Mouse (Mus musculus) limb, embryonic 13.5 days (tissue): ENCODE data around the gene Lin28a. TPM values are rescaled to one million over a fixed set of nuclear protein-coding genes. Genes with fewer than 3 reads are reported as not detected.

Source experiments
- ATAC-seq: fragments of 200-750 bp; cut with Nextera tagmentation; 2 replicates; pipeline ENCODE4 v1.8.0; 2017; ENCODE audit warnings: low read depth, moderate number of reproducible peaks, moderate TSS enrichment; ENCODE audit not compliant: low FRiP score
- H3K27ac ChIP-seq: fragments of 300-500 bp; sonication (generic); 2 replicates; pipeline ENCODE4 v1.5.1; 2015; ENCODE audit warnings: inconsistent platforms, mild to moderate bottlenecking, moderate library complexity
- H3K27me3 ChIP-seq: fragments of 300-500 bp; sonication (generic); 2 replicates; pipeline ENCODE4 v1.6.1; 2015; ENCODE audit warnings: mild to moderate bottlenecking, inconsistent platforms
- H3K36me3 ChIP-seq: fragments of 300-500 bp; sonication (generic); 2 replicates; pipeline ENCODE4 v1.6.1; 2015; ENCODE audit warnings: inconsistent platforms, mild to moderate bottlenecking, moderate library complexity
- H3K4me1 ChIP-seq: fragments of 300-500 bp; sonication (generic); 2 replicates; pipeline ENCODE4 v1.6.1; 2015; ENCODE audit warnings: inconsistent platforms
- H3K4me2 ChIP-seq: fragments of 300-500 bp; sonication (generic); replicated peaks from 2 replicates; pipeline ENCODE4 v1.6.1; 2015; ENCODE audit warnings: inconsistent platforms, mild to moderate bottlenecking, moderate library complexity
- H3K4me3 ChIP-seq: fragments of 300-500 bp; sonication (generic); 2 replicates; pipeline ENCODE4 v1.5.1; 2015; ENCODE audit warnings: moderate library complexity, mild to moderate bottlenecking, inconsistent platforms
- H3K9ac ChIP-seq: fragments of 300-500 bp; sonication (generic); 2 replicates; pipeline ENCODE4 v1.6.1; 2015; ENCODE audit warnings: mild to moderate bottlenecking, inconsistent platforms
- H3K9me3 ChIP-seq: fragments of 300-500 bp; sonication (generic); 2 replicates; pipeline ENCODE4 v1.6.1; 2016; ENCODE audit warnings: inconsistent platforms
- WGBS: fragments of 180-500 bp; shearing (Covaris S2); methylation state at CpG from one replicate; pipeline ENCODE4 v1.1.7; 2015; 5-methylcytosine and 5-hydroxymethylcytosine counted together
- polyA plus RNA-seq: library from polyadenylated mRNA; unstranded; fragments of >200 nt; fragmentation: Nextera tagmentation; extraction: Ambion mirVana; gene quantifications from 2 replicates; pipeline ENCODE4 v1.2.1, GENCODE M21; 2015

Gene Lin28a
- 0.14 and 0.38 TPM in 2 replicates for polyA plus RNA-seq

DNA sequence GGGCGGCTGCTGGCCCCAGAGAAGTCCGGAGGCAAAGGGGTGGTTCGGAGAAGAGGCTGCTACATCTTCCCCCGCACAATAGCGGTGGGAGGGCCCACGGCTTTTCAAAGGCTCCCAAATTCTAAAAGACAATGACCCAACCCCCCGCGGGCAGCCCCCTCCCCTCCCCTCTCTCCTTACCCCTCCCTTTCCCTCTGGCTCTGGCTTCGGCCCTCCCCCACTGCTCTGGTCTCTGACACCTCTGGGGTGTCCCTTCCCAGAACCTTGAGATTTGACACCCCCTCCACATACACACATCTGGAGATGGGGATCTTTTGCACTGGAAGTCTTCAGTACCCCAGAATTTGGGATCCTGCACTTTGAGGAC lies at the start of gene Lin28a:
Lin28a (minus strand) TSS at position 63 of the 367 bp plus-strand sequence.
- H3K4me1 ChIP-seq, result peaks cover 28% of the 10 kb centered on the region
- WGBS, result 0% methylated on average over 7 of the region's 9 CpGs
- H3K4me2 ChIP-seq, result peak within 1 kb of the TSS; percentile 60
- H3K4me3 ChIP-seq, result peak within 1 kb of the TSS; percentile 29
- no peak within 1 kb of the TSS for H3K9ac ChIP-seq
- no peaks in the 10 kb centered on the region for H3K36me3 ChIP-seq
- H3K9me3 ChIP-seq, result no peaks in the 10 kb centered on the region
- ATAC-seq, result no peak
- H3K27me3 ChIP-seq, result peaks cover 51% of the 10 kb centered on the region
- no peak within 1 kb of the TSS for H3K27ac ChIP-seq

DNA sequence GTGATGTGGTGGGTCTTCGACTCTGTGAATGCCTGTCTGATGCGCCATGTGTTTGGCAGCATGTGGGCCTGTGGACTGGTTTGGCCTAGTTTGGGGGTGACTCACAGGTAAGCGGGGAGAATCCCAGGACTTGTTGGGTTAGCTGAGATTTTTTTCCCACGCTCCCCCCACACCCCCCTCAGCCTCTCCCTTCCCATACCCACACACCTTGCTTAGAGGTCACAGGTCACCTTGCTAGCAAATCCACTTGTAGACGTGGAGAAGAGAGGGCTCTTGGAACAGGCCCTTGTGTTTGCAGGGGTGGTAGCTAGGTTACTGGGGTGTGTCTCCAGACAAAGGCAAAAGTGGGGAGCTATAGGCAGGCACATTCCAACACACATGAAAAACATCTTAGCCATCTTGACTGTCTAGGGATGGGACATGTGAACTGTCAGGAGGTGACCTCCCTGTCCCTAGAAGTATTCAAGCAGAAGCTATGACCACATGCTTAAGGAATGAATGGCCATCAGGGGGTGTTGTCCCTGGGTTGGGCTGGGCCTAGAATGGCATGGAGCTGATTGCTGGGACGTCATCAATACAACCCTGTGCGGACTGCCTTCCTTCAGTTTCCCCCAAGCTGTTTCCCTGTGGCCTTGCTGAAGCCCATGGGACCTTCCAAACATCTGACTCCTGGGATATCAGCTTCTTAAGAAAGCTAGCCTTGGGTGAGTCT lies 49.3 kb upstream of the Lin28a start:
- H3K4me1 ChIP-seq, result no peaks in the 10 kb centered on the region
- no peaks in the 10 kb centered on the region for H3K9me3 ChIP-seq
- H3K4me3 ChIP-seq, result no peak overlapping the region
- no peak overlapping the region for H3K27ac ChIP-seq
- H3K4me2 ChIP-seq, result no peak overlapping the region
- no peak for ATAC-seq
- 81% methylated on average over 7 of the region's 7 CpGs for WGBS
- H3K27me3 ChIP-seq, result peaks cover 35% of the 10 kb centered on the region
- H3K9ac ChIP-seq, result no peak overlapping the region
- H3K36me3 ChIP-seq, result no peaks in the 10 kb centered on the region

GRCm38 (mm10) chr4:134067383-134067782 lies 48.7 kb upstream of the Lin28a start:
- no peak overlapping the region for H3K4me2 ChIP-seq
- no peaks in the 10 kb centered on the region for H3K4me1 ChIP-seq
- H3K27me3 ChIP-seq, result peaks cover 36% of the 10 kb centered on the region
- H3K36me3 ChIP-seq, result no peaks in the 10 kb centered on the region
- no peak overlapping the region for H3K27ac ChIP-seq
- no peak overlapping the region for H3K9ac ChIP-seq
- WGBS, result 88% methylated on average over 8 of the region's 8 CpGs
- ATAC-seq, result no peak
- H3K9me3 ChIP-seq, result no peaks in the 10 kb centered on the region
- no peak overlapping the region for H3K4me3 ChIP-seq

GRCm38 (mm10) chr4:134065431-134066004 lies 46.9 kb upstream of the Lin28a start:
- 19% methylated on average over 23 of the region's 23 CpGs for whole genome bisulfite sequencing
- Histone ChIP-seq H3K9ac (0 out of 2 replicates have a peak overlapping the region, but pooled peaks have one; percentile 31), H3K27ac (no peak overlapping the region), H3K9me3 (no peaks in the 10 kb centered on the region), H3K4me2 (peak overlapping the region; percentile 25), H3K4me3 (0 out of 2 replicates have a peak overlapping the region, but pooled peaks have one; percentile 8), H3K36me3 (no peaks in the 10 kb centered on the region), H3K4me1 (no peaks in the 10 kb centered on the region), H3K27me3 (peaks cover 54% of the 10 kb centered on the region)
- ATAC-seq, result no peak

GRCm38 (mm10) chr4:134062561-134062960 lies 43.9 kb upstream of the Lin28a start:
- Histone ChIP-seq H3K36me3 (no peaks in the 10 kb centered on the region), H3K27me3 (peaks cover 70% of the 10 kb centered on the region), H3K27ac (no peak overlapping the region), H3K4me1 (no peaks in the 10 kb centered on the region), H3K4me3 (no peak overlapping the region), H3K9me3 (no peaks in the 10 kb centered on the region), H3K9ac (no peak overlapping the region), H3K4me2 (no peak overlapping the region)
- no peak for ATAC-seq
- 63% methylated on average over 8 of the region's 8 CpGs for WGBS

DNA sequence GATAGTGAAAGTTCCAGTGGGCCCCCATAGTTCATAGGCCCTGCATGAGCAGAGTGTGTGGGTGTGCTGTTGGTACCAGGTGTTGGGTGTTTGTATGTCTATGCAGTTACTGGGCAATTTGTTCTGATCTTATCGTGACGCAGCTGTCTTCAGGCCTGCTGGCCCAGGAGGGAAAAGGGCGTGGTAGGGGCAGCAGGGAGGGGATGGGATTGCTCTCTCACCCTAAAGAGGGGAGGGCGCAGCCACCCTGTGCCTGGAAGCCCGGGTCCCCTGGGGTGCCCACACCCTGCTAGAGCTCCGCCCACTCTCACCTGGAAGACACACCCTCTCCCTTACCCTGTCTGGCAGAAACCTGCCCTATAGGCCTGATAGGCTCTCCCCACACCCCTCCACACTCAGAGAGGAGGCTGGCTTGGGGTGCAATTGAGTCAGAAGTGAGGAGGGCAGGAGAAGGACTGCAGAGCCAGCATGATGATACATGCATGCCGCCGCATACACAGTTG lies 43.4 kb upstream of the Lin28a start:
- no peaks in the 10 kb centered on the region for H3K4me1 ChIP-seq
- 28% methylated on average over 8 of the region's 8 CpGs for WGBS
- ATAC-seq, result no peak
- H3K4me2 ChIP-seq, result no peak overlapping the region
- H3K9me3 ChIP-seq, result no peaks in the 10 kb centered on the region
- no peak overlapping the region for H3K4me3 ChIP-seq
- no peak overlapping the region for H3K9ac ChIP-seq
- no peak overlapping the region for H3K27ac ChIP-seq
- H3K27me3 ChIP-seq, result peaks cover 67% of the 10 kb centered on the region
- H3K36me3 ChIP-seq, result no peaks in the 10 kb centered on the region

- Histone ChIP-seq H3K27me3 (peaks cover 60% of the 10 kb centered on the region), H3K9me3 (no peaks in the 10 kb centered on the region), H3K4me3 (no peak overlapping the region), H3K27ac (no peak overlapping the region), H3K4me1 (no peaks in the 10 kb centered on the region), H3K36me3 (no peaks in the 10 kb centered on the region), H3K4me2 (no peak overlapping the region), H3K9ac (no peak overlapping the region)
- no peak for ATAC-seq
- 59% methylated on average over 18 of the region's 18 CpGs for WGBS
Measured at GRCm38 (mm10) chr4:134061166-134061830, 42.7 kb upstream of the Lin28a start.

DNA sequence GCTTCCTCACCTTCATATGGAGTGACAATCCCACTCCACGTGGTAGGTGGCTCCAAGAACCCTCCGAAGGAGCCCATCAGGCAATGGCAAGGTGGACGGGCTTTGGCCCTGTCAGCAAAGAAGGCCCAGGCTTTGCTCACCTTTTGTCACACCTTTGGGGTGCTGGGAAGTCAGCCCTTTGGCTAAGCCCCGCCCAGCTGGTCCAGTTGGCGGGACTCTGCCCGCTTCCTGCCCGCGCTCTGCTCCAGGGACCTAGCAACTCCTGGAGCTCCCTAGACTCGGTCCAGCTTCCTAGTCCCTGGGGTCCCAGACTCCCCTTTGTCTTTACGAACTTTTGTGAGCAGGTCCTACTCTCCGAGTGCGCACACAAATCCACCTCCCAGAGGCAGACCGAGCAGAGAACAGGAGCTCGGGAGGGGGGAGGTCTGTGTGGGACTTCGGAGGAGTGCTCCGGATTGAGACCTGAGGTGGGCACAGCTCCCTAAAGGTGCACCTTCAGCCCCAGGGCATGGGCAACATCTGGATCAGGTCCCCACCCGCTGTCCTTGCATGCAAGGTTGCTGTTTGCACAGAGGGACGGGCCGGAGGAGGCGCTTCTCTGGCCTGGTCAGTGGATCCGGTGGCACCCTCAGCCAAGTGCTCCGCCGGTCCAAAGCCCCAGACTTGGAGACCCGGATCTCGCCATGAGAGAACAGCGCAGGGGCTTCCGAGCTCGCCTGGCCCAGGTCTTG lies 41.7 kb upstream of the Lin28a start, which contains the start of gene Crybg2:
Crybg2 (plus strand) TSS at position 681 of the 731 bp plus-strand sequence.
- Histone ChIP-seq H3K4me1 (no peaks in the 10 kb centered on the region), H3K27ac (no peak within 1 kb of the TSS), H3K4me3 (no peak within 1 kb of the TSS), H3K4me2 (no peak within 1 kb of the TSS), H3K9me3 (no peaks in the 10 kb centered on the region), H3K36me3 (no peaks in the 10 kb centered on the region), H3K27me3 (peaks cover 52% of the 10 kb centered on the region), H3K9ac (0 out of 2 replicates have a peak within 1 kb of the TSS, but pooled peaks have one; percentile 31)
- ATAC-seq, result no peak
- WGBS, result 38% methylated on average over 28 of the region's 28 CpGs

GRCm38 (mm10) chr4:134058908-134059307 lies 40.3 kb upstream of the Lin28a start:
- no peaks in the 10 kb centered on the region for H3K36me3 ChIP-seq
- H3K27me3 ChIP-seq, result peaks cover 39% of the 10 kb centered on the region
- H3K4me3 ChIP-seq, result no peak overlapping the region
- no peak overlapping the region for H3K27ac ChIP-seq
- no peak for ATAC-seq
- WGBS, result 80% methylated on average over 6 of the region's 6 CpGs
- H3K9ac ChIP-seq, result no peak overlapping the region
- no peaks in the 10 kb centered on the region for H3K4me1 ChIP-seq
- H3K9me3 ChIP-seq, result no peaks in the 10 kb centered on the region
- no peak overlapping the region for H3K4me2 ChIP-seq

DNA sequence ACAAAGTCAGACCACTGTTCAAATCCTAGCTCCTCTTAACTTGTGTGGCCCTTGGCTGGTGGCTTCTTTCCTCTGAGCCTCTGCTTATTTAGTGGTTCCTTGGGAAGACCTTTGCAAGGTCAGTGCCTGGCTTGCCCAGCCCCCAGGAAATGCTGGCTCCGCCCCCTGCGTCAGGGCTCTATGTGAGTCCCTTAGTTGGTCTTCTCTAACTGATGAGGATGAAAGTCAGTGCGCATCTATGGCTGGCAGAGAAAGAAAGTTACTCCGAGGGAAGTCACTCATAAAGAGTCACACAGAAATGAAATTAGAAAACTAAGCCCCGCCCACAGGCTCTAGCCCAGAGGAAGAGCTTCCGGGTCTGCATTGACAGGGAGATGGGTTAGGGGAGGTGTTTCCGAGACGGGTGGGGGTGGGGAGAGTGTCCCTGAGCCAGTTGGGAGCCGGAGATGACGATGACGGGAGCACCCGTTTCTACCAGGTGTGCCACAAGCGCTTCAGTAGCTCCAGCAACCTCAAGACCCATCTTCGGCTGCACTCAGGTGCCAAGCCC lies 39.6 kb upstream of the Lin28a start:
- Histone ChIP-seq H3K4me1 (no peaks in the 10 kb centered on the region), H3K4me3 (no peak overlapping the region), H3K27ac (no peak overlapping the region), H3K36me3 (no peaks in the 10 kb centered on the region), H3K27me3 (peaks cover 38% of the 10 kb centered on the region), H3K9ac (no peak overlapping the region), H3K4me2 (peak overlapping the region; percentile 27), H3K9me3 (no peaks in the 10 kb centered on the region)
- ATAC-seq, result no peak
- WGBS, result 26% methylated on average over 14 of the region's 14 CpGs

- 86% methylated on average over 3 of the region's 3 CpGs for WGBS
- ATAC-seq, result no peak
Measured at GRCm38 (mm10) chr4:134053538-134053937, 34.9 kb upstream of the Lin28a start, which contains the start of gene Zfp683. Gene Zfp683, plus strand, starts transcription at chr4:134053838.

More at GRCm38 (mm10) chr4:134053538-134053937, 34.9 kb upstream of the Lin28a start, which contains the start of gene Zfp683:
- Histone ChIP-seq H3K9ac (no peak within 1 kb of the TSS), H3K27me3 (peaks cover 4% of the 10 kb centered on the region; the same call in 1 of the 2 replicates), H3K4me3 (no peak within 1 kb of the TSS), H3K4me1 (peaks cover 6% of the 10 kb centered on the region), H3K9me3 (0 out of 2 replicates have a peak, but pooled peaks cover 6% of the 10 kb centered on the region), H3K27ac (no peak within 1 kb of the TSS), H3K4me2 (no peak within 1 kb of the TSS), H3K36me3 (no peaks in the 10 kb centered on the region)
